Mouse (Mus musculus) ES-E14 (cell line): ENCODE results near the gene Fam222a. TPM values are rescaled to one million over a fixed set of nuclear protein-coding genes. Genes with fewer than 3 reads are reported as not detected.

Experiments used
- DNase-seq: peaks from one replicate; pipeline ENCODE4 v3.0.0-alpha.2; 2013; ENCODE audit warnings: low read depth, low spot score
- H3K27ac ChIP-seq: 2 replicates; pipeline ENCODE4 v1.5.1; 2012; ENCODE audit warnings: low read depth, mild to moderate bottlenecking, low read length, moderate library complexity, mixed read lengths; ENCODE audit not compliant: poor library complexity, insufficient read depth, severe bottlenecking
- H3K36me3 ChIP-seq: 2 replicates; pipeline ENCODE4 v1.6.1; 2012; ENCODE audit warnings: mild to moderate bottlenecking, low read length, moderate library complexity, mixed read lengths; ENCODE audit not compliant: control insufficient read depth, poor library complexity, insufficient read depth, severe bottlenecking
- H3K4me1 ChIP-seq, 2 experiments: fragments of 150-350 bp in 1 of 2; sonication (generic) in 1 of 2; 2 replicates each; pipeline ENCODE4 v1.6.1; 2012; ENCODE audit warnings: low read length in 2 of 2, mild to moderate bottlenecking in 1 of 2, mixed read lengths in 1 of 2; ENCODE audit not compliant: control insufficient read depth in 2 of 2, insufficient read depth in 2 of 2, poor library complexity in 1 of 2
- H3K4me3 ChIP-seq, 2 experiments: fragments of 150-350 bp in 1 of 2; sonication (generic) in 1 of 2; 2 replicates each; pipeline ENCODE4 v1.5.1; 2012; ENCODE audit warnings: low read length in 2 of 2, low read depth in 1 of 2, mild to moderate bottlenecking in 1 of 2, mixed read lengths in 1 of 2; ENCODE audit not compliant: insufficient read depth in 1 of 2, poor library complexity in 1 of 2, severe bottlenecking in 1 of 2
- H3K9ac ChIP-seq: 2 replicates; pipeline ENCODE4 v1.6.1; 2012; ENCODE audit warnings: low read depth, mild to moderate bottlenecking, low read length, mixed read lengths; ENCODE audit not compliant: poor library complexity, insufficient read depth, severe bottlenecking
- H3K9me3 ChIP-seq: fragments of 150-350 bp; sonication (generic); 2 replicates; pipeline ENCODE4 v1.6.1; 2012; ENCODE audit warnings: low read depth, mild to moderate bottlenecking, low read length; ENCODE audit not compliant: control insufficient read depth, insufficient read depth
- CHD2 ChIP-seq: IDR thresholded peaks from 2 replicates; pipeline ENCODE4 v1.6.1; 2014; ENCODE audit warnings: mild to moderate bottlenecking, low read depth, low read length, inconsistent platforms
- HCFC1 ChIP-seq: IDR thresholded peaks from 2 replicates; pipeline ENCODE4 v1.6.1; 2012; ENCODE audit warnings: low read length, inconsistent platforms, borderline replicate concordance; ENCODE audit not compliant: insufficient read depth
- MAFK ChIP-seq: IDR thresholded peaks from 2 replicates; pipeline ENCODE4 v1.6.1; 2014; ENCODE audit warnings: mild to moderate bottlenecking, low read depth, low read length, inconsistent platforms; ENCODE audit not compliant: insufficient read depth
- ZC3H11A ChIP-seq: IDR thresholded peaks from 2 replicates; pipeline ENCODE4 v1.6.1; 2012; ENCODE audit warnings: low read depth, mild to moderate bottlenecking, inconsistent platforms, low read length, borderline replicate concordance
- ZNF384 ChIP-seq: IDR thresholded peaks from 2 replicates; pipeline ENCODE4 v1.6.1; 2012; ENCODE audit warnings: low read depth, low read length, inconsistent platforms
- in situ Hi-C, 2 experiments: fragments of 600-800 bp; cut with MboI; formaldehyde crosslinking; loops; one replicate each; pipeline ENCODE4 v1.15.1; 2025; ENCODE audit warnings: low sequenced_read_pairs in 2 of 2, inconsistent platforms in 1 of 2; ENCODE audit not compliant: unreplicated experiment in 2 of 2
- total RNA-seq: library from RNA; depleted of rRNA; stranded (reverse); fragments of 300-350 nt; gene quantifications from 2 replicates; pipeline ENCODE4 v1.2.3, GENCODE M21; 2012

The Fam222a gene
- total RNA-seq, 1 experiment = 1.2 TPM

GRCm38 (mm10) chr5:114550886-114551492 is 16.8 kb upstream of the Fam222a start:
- Histone ChIP-seq H3K4me1 (peaks cover 0 to 5% of the 10 kb centered on the region in 2 experiments; a peak in 1 of 4 replicates), H3K27ac (no peak overlapping the region), H3K9me3 (no peaks in the 10 kb centered on the region), H3K9ac (no peak overlapping the region), H3K4me3 (no peak overlapping the region), H3K36me3 (no peaks in the 10 kb centered on the region)
- no peak for TF ChIP-seq ZC3H11A
- no peak for TF ChIP-seq MAFK
- no peak for TF ChIP-seq HCFC1
- TF ChIP-seq ZNF384 = no peak
- TF ChIP-seq CHD2 = no peak
- DNase-seq = no peak
- in situ Hi-C loops = no loop called here

- H3K4me1 ChIP-seq = peaks cover 0 to 5% of the 10 kb centered on the region in 2 experiments; a peak in 1 of 4 replicates
- H3K27ac ChIP-seq = no peak overlapping the region
- in situ Hi-C loops = no loop called here
Measured at GRCm38 (mm10) chr5:114552507-114553208, 15.2 kb upstream of the Fam222a start.

GRCm38 (mm10) chr5:114553706-114554105 is 14.1 kb upstream of the Fam222a start:
- no peaks in the 10 kb centered on the region for H3K9me3 ChIP-seq
- in situ Hi-C loops = no loop called here
- no peak overlapping the region for H3K9ac ChIP-seq
- H3K27ac ChIP-seq = no peak overlapping the region
- H3K4me3 ChIP-seq = no peak overlapping the region
- H3K4me1 ChIP-seq = peaks cover 0 to 10% of the 10 kb centered on the region in 2 experiments; a peak in 1 of 4 replicates
- no peaks in the 10 kb centered on the region for H3K36me3 ChIP-seq
- TF ChIP-seq ZNF384 = no peak
- no peak for TF ChIP-seq ZC3H11A
- TF ChIP-seq MAFK = no peak
- no peak for TF ChIP-seq HCFC1
- TF ChIP-seq CHD2 = no peak
- DNase-seq = no peak

More at GRCm38 (mm10) chr5:114552507-114553208, 15.2 kb upstream of the Fam222a start:
- TF ChIP-seq MAFK = no peak
- no peak for TF ChIP-seq ZNF384
- no peak for TF ChIP-seq HCFC1
- TF ChIP-seq ZC3H11A = no peak
- no peak for TF ChIP-seq CHD2
- H3K9me3 ChIP-seq = no peaks in the 10 kb centered on the region
- H3K9ac ChIP-seq = no peak overlapping the region
- no peaks in the 10 kb centered on the region for H3K36me3 ChIP-seq
- H3K4me3 ChIP-seq = no peak overlapping the region
- no peak for DNase-seq

- Histone ChIP-seq H3K9me3 (no peaks in the 10 kb centered on the region), H3K4me3 (no peak overlapping the region), H3K27ac (no peak overlapping the region), H3K9ac (no peak overlapping the region), H3K4me1 (peaks cover 0 to 8% of the 10 kb centered on the region in 2 experiments; a peak in 1 of 4 replicates), H3K36me3 (no peaks in the 10 kb centered on the region)
- in situ Hi-C loops = no loop called here
- DNase-seq = no peak
- no peak for TF ChIP-seq ZC3H11A
- no peak for TF ChIP-seq ZNF384
- no peak for TF ChIP-seq HCFC1
- TF ChIP-seq CHD2 = no peak
- no peak for TF ChIP-seq MAFK
Measured at GRCm38 (mm10) chr5:114555424-114555823, 12.4 kb upstream of the Fam222a start.
